Mouse (Mus musculus) liver, embryonic 13.5 days (tissue): ENCODE results near the gene Cd6. TPM values are rescaled to one million over a fixed set of nuclear protein-coding genes. Genes with fewer than 3 reads are reported as not detected.

ENCODE experiments used
- ATAC-seq: fragments of 200-750 bp; cut with Nextera tagmentation; 2 replicates; pipeline ENCODE4 v1.8.0; 2017; ENCODE audit warnings: low read depth, mild to moderate bottlenecking, moderate number of reproducible peaks, moderate library complexity
- DNase-seq: peaks from one replicate; pipeline ENCODE4 v3.0.0; 2022
- H3K27ac ChIP-seq: fragments of 300-500 bp; sonication (generic); 2 replicates; pipeline ENCODE4 v1.5.1; 2015; ENCODE audit warnings: moderate library complexity, mild to moderate bottlenecking, inconsistent platforms
- H3K27me3 ChIP-seq: fragments of 300-500 bp; sonication (generic); 2 replicates; pipeline ENCODE4 v1.6.1; 2015; ENCODE audit warnings: mild to moderate bottlenecking, inconsistent platforms
- H3K36me3 ChIP-seq: fragments of 300-500 bp; sonication (generic); 2 replicates; pipeline ENCODE4 v1.6.1; 2015; ENCODE audit warnings: mild to moderate bottlenecking, inconsistent platforms
- H3K4me1 ChIP-seq: fragments of 300-500 bp; sonication (generic); replicated peaks from 2 replicates; pipeline ENCODE4 v1.6.1; 2015; ENCODE audit warnings: inconsistent platforms
- H3K4me2 ChIP-seq: fragments of 300-500 bp; sonication (generic); 2 replicates; pipeline ENCODE4 v1.6.1; 2015; ENCODE audit warnings: inconsistent platforms, mild to moderate bottlenecking, moderate library complexity
- H3K4me3 ChIP-seq: fragments of 300-500 bp; sonication (generic); replicated peaks from 2 replicates; pipeline ENCODE4 v1.5.1; 2015; ENCODE audit warnings: mild to moderate bottlenecking, inconsistent platforms
- H3K9ac ChIP-seq: fragments of 300-500 bp; sonication (generic); 2 replicates; pipeline ENCODE4 v1.6.1; 2015; ENCODE audit warnings: mild to moderate bottlenecking, inconsistent platforms
- H3K9me3 ChIP-seq: fragments of 300-500 bp; sonication (generic); replicated peaks from 2 replicates; pipeline ENCODE4 v1.6.1; 2016; ENCODE audit warnings: inconsistent platforms
- WGBS: fragments of 180-500 bp; shearing (Covaris S2); methylation state at CpG from one replicate; pipeline ENCODE4 v1.1.7; 2015; ENCODE audit not compliant: insufficient replicate concordance; 5-methylcytosine and 5-hydroxymethylcytosine counted together
- polyA plus RNA-seq: library from polyadenylated mRNA; unstranded; fragments of >200 nt; fragmentation: Nextera tagmentation; extraction: Ambion mirVana; gene quantifications from 2 replicates; pipeline ENCODE4 v1.2.1, GENCODE M21; 2015

Cd6 gene
- polyA plus RNA-seq, 1 experiment from 2014 or later: 0.03 TPM

GRCm38 (mm10) chr19:10773384-10773783, 56.5 kb downstream of the Cd6 start:
- no peak overlapping the region for H3K9ac ChIP-seq
- no peak overlapping the region for H3K4me3 ChIP-seq
- no peaks in the 10 kb centered on the region for H3K4me1 ChIP-seq
- no peaks in the 10 kb centered on the region for H3K27me3 ChIP-seq
- H3K27ac ChIP-seq: no peak overlapping the region
- H3K9me3 ChIP-seq: no peaks in the 10 kb centered on the region
- ATAC-seq: no peak
- 51% methylated on average over 7 of the region's 7 CpGs for WGBS
- no peak overlapping the region for H3K4me2 ChIP-seq
- H3K36me3 ChIP-seq: no peaks in the 10 kb centered on the region
- no peak for DNase-seq

- no peak overlapping the region for H3K27ac ChIP-seq
- H3K36me3 ChIP-seq: no peaks in the 10 kb centered on the region
- no peaks in the 10 kb centered on the region for H3K4me1 ChIP-seq
- DNase-seq: no peak
- WGBS: 79% methylated on average over 10 of the region's 10 CpGs
- H3K4me3 ChIP-seq: no peak overlapping the region
- H3K9ac ChIP-seq: no peak overlapping the region
- no peaks in the 10 kb centered on the region for H3K27me3 ChIP-seq
- H3K9me3 ChIP-seq: no peaks in the 10 kb centered on the region
- no peak overlapping the region for H3K4me2 ChIP-seq
- ATAC-seq: no peak
Measured at GRCm38 (mm10) chr19:10772866-10773265, 57.0 kb downstream of the Cd6 start.

- Histone ChIP-seq H3K36me3 (no peaks in the 10 kb centered on the region), H3K4me2 (no peak overlapping the region), H3K4me3 (no peak overlapping the region), H3K9ac (no peak overlapping the region), H3K9me3 (no peaks in the 10 kb centered on the region), H3K27me3 (no peaks in the 10 kb centered on the region), H3K27ac (no peak overlapping the region), H3K4me1 (no peaks in the 10 kb centered on the region)
- 69% methylated on average over 7 of the region's 7 CpGs for WGBS
- no peak for DNase-seq
- ATAC-seq: no peak
Measured at GRCm38 (mm10) chr19:10771995-10772394, 57.9 kb downstream of the Cd6 start.

GRCm38 (mm10) chr19:10769429-10770195, 60.2 kb downstream of the Cd6 start:
- ATAC-seq (no peak), DNase-seq (no peak)
- 55% methylated on average over 12 of the region's 12 CpGs for WGBS
- Histone ChIP-seq H3K4me3 (no peak overlapping the region), H3K27me3 (no peaks in the 10 kb centered on the region), H3K27ac (no peak overlapping the region), H3K9me3 (no peaks in the 10 kb centered on the region), H3K36me3 (no peaks in the 10 kb centered on the region), H3K4me2 (no peak overlapping the region), H3K9ac (no peak overlapping the region), H3K4me1 (no peaks in the 10 kb centered on the region)

- Histone ChIP-seq H3K9ac (no peak overlapping the region), H3K4me2 (no peak overlapping the region), H3K9me3 (no peaks in the 10 kb centered on the region), H3K27ac (no peak overlapping the region), H3K4me3 (no peak overlapping the region), H3K4me1 (no peaks in the 10 kb centered on the region), H3K27me3 (no peaks in the 10 kb centered on the region), H3K36me3 (no peaks in the 10 kb centered on the region)
- 53% methylated on average over 6 of the region's 6 CpGs for WGBS
- DNase-seq: no peak
- ATAC-seq: no peak
Measured at GRCm38 (mm10) chr19:10768694-10769428, 61.0 kb downstream of the Cd6 start.

GRCm38 (mm10) chr19:10767631-10768030, 62.2 kb downstream of the Cd6 start:
- Histone ChIP-seq H3K4me2 (no peak overlapping the region), H3K27me3 (no peaks in the 10 kb centered on the region), H3K9me3 (no peaks in the 10 kb centered on the region), H3K36me3 (no peaks in the 10 kb centered on the region), H3K4me3 (no peak overlapping the region), H3K27ac (no peak overlapping the region), H3K4me1 (no peaks in the 10 kb centered on the region), H3K9ac (no peak overlapping the region)
- WGBS: 70% methylated on average over 10 of the region's 10 CpGs
- DNase-seq: no peak
- no peak for ATAC-seq

- ATAC-seq (no peak), DNase-seq (no peak)
- Histone ChIP-seq H3K9ac (no peak overlapping the region), H3K4me2 (no peak overlapping the region), H3K4me3 (no peak overlapping the region), H3K9me3 (no peaks in the 10 kb centered on the region), H3K4me1 (no peaks in the 10 kb centered on the region), H3K27me3 (no peaks in the 10 kb centered on the region), H3K27ac (no peak overlapping the region), H3K36me3 (no peaks in the 10 kb centered on the region)
- 65% methylated on average over 21 of the region's 21 CpGs for WGBS
Measured at GRCm38 (mm10) chr19:10763381-10764031, 66.4 kb downstream of the Cd6 start.

GRCm38 (mm10) chr19:10762468-10762867, 67.4 kb downstream of the Cd6 start:
- Histone ChIP-seq H3K4me1 (no peaks in the 10 kb centered on the region), H3K27me3 (no peaks in the 10 kb centered on the region), H3K9me3 (no peaks in the 10 kb centered on the region), H3K36me3 (no peaks in the 10 kb centered on the region), H3K4me3 (no peak overlapping the region), H3K4me2 (no peak overlapping the region), H3K9ac (no peak overlapping the region), H3K27ac (no peak overlapping the region)
- 59% methylated on average over 6 of the region's 6 CpGs for WGBS
- ATAC-seq (no peak), DNase-seq (no peak)

- Histone ChIP-seq H3K36me3 (no peaks in the 10 kb centered on the region), H3K27ac (no peak overlapping the region), H3K9me3 (no peaks in the 10 kb centered on the region), H3K4me1 (no peaks in the 10 kb centered on the region), H3K27me3 (no peaks in the 10 kb centered on the region), H3K4me3 (no peak overlapping the region), H3K4me2 (no peak overlapping the region), H3K9ac (no peak overlapping the region)
- ATAC-seq (no peak), DNase-seq (no peak)
- WGBS: 60% methylated on average over 8 of the region's 8 CpGs
Measured at GRCm38 (mm10) chr19:10761794-10762415, 68.0 kb downstream of the Cd6 start.

- H3K4me1 ChIP-seq: no peaks in the 10 kb centered on the region
- H3K9me3 ChIP-seq: no peaks in the 10 kb centered on the region
- no peak overlapping the region for H3K27ac ChIP-seq
- no peak for DNase-seq
- no peak overlapping the region for H3K4me3 ChIP-seq
- WGBS: 52% methylated on average over 9 of the region's 9 CpGs
- no peaks in the 10 kb centered on the region for H3K36me3 ChIP-seq
- H3K27me3 ChIP-seq: no peaks in the 10 kb centered on the region
- no peak overlapping the region for H3K9ac ChIP-seq
- ATAC-seq: no peak
- no peak overlapping the region for H3K4me2 ChIP-seq
Measured at GRCm38 (mm10) chr19:10759983-10760831, 69.7 kb downstream of the Cd6 start.

GRCm38 (mm10) chr19:10759525-10759924, 70.3 kb downstream of the Cd6 start:
- no peak overlapping the region for H3K4me3 ChIP-seq
- H3K27ac ChIP-seq: no peak overlapping the region
- no peaks in the 10 kb centered on the region for H3K9me3 ChIP-seq
- H3K9ac ChIP-seq: no peak overlapping the region
- H3K36me3 ChIP-seq: no peaks in the 10 kb centered on the region
- H3K27me3 ChIP-seq: no peaks in the 10 kb centered on the region
- DNase-seq (no peak), ATAC-seq (no peak)
- H3K4me1 ChIP-seq: no peaks in the 10 kb centered on the region
- no peak overlapping the region for H3K4me2 ChIP-seq
